Mouse (Mus musculus) limb, embryonic 11.5 days (tissue): ENCODE measurements around the gene Evx2. TPM values are rescaled to one million over a fixed set of nuclear protein-coding genes. Genes with fewer than 3 reads are reported as not detected.
A peak's percentile ranks its signal among the peaks of the same experiment; 100 is the strongest.

Source experiments
- ATAC-seq: fragments of 200-750 bp; cut with Nextera tagmentation; 2 replicates; pipeline ENCODE4 v1.8.0; 2017; ENCODE audit warnings: low read depth; ENCODE audit not compliant: insufficient number of reproducible peaks, low FRiP score, low TSS enrichment
- DNase-seq: peaks from one replicate; pipeline ENCODE4 v3.0.0-alpha.2; 2015; ENCODE audit warnings: low spot score
- H3K27ac ChIP-seq: fragments of 300-500 bp; sonication (generic); replicated peaks from 2 replicates; pipeline ENCODE4 v1.5.1; 2014; ENCODE audit warnings: low read depth, mild to moderate bottlenecking, low read length
- H3K27me3 ChIP-seq: fragments of 300-500 bp; sonication (generic); 2 replicates; pipeline ENCODE4 v1.6.1; 2014; ENCODE audit warnings: mild to moderate bottlenecking, low read length, mixed read lengths; ENCODE audit not compliant: control insufficient read depth, insufficient read depth
- H3K36me3 ChIP-seq: fragments of 300-500 bp; sonication (generic); 2 replicates; pipeline ENCODE4 v1.6.1; 2014; ENCODE audit warnings: mild to moderate bottlenecking, low read length, moderate library complexity, mixed read lengths; ENCODE audit not compliant: control insufficient read depth, insufficient read depth
- H3K4me1 ChIP-seq: fragments of 300-500 bp; sonication (generic); 2 replicates; pipeline ENCODE4 v1.6.1; 2014; ENCODE audit warnings: low read length, mixed read lengths; ENCODE audit not compliant: control insufficient read depth, insufficient read depth
- H3K4me2 ChIP-seq: fragments of 300-500 bp; sonication (generic); 2 replicates; pipeline ENCODE4 v1.6.1; 2014; ENCODE audit warnings: low read depth, mild to moderate bottlenecking, moderate library complexity; ENCODE audit not compliant: severe bottlenecking
- H3K4me3 ChIP-seq: fragments of 300-500 bp; sonication (generic); 2 replicates; pipeline ENCODE4 v1.5.1; 2014; ENCODE audit warnings: low read depth, low read length
- H3K9ac ChIP-seq: fragments of 300-500 bp; sonication (generic); 2 replicates; pipeline ENCODE4 v1.6.1; 2014; ENCODE audit warnings: mild to moderate bottlenecking, low read length
- H3K9me3 ChIP-seq: fragments of 300-500 bp; sonication (generic); 2 replicates; pipeline ENCODE4 v1.6.1; 2016; ENCODE audit warnings: low read length; ENCODE audit not compliant: control insufficient read depth
- WGBS: fragments of 180-500 bp; shearing (Covaris S2); extraction: QIAGEN DNeasy Blood & Tissue Kit; methylation state at CpG from one replicate; pipeline ENCODE4 v1.1.7; 2014; 5-methylcytosine and 5-hydroxymethylcytosine counted together
- polyA plus RNA-seq: library from polyadenylated mRNA; unstranded; fragments of >200 nt; fragmentation: Nextera tagmentation; extraction: Ambion mirVana; gene quantifications from 2 replicates; pipeline ENCODE4 v1.2.1, GENCODE M21; 2014

Gene Evx2
- polyA plus RNA-seq, 1 experiment from 2014 or later: 3.8 TPM

- DNase-seq (no peak), ATAC-seq (peak; percentile 23; the same call in 1 of the 2 replicates)
- Histone ChIP-seq H3K9me3 (no peaks in the 10 kb centered on the region), H3K4me2 (peak overlapping the region; percentile 88), H3K27ac (peak overlapping the region; percentile 84), H3K4me1 (peaks cover 7% of the 10 kb centered on the region; the same call in 1 of the 2 replicates), H3K9ac (peak overlapping the region; percentile 90), H3K36me3 (no peaks in the 10 kb centered on the region), H3K27me3 (peaks cover 45% of the 10 kb centered on the region), H3K4me3 (peak overlapping the region; percentile 63)
- under 1% methylated on average over 62 of the region's 74 CpGs for WGBS
Observed at GRCm38 (mm10) chr2:74668370-74669229, 9.2 kb upstream of the Evx2 start.

GRCm38 (mm10) chr2:74667842-74668357 lies 8.5 kb upstream of the Evx2 start, which contains the start of gene Hoxd13:
Gene Hoxd13, plus strand, starts transcription at chr2:74668310.
- H3K4me2 ChIP-seq: peak within 1 kb of the TSS; percentile 88
- H3K4me1 ChIP-seq: peaks cover 7% of the 10 kb centered on the region; the same call in 1 of the 2 replicates
- under 1% methylated on average over 35 of the region's 51 CpGs for WGBS
- H3K9ac ChIP-seq: peak within 1 kb of the TSS; percentile 90
- no peaks in the 10 kb centered on the region for H3K9me3 ChIP-seq
- ATAC-seq (peak; percentile 78), DNase-seq (peak; percentile 80)
- peak within 1 kb of the TSS; percentile 63 for H3K4me3 ChIP-seq
- H3K27me3 ChIP-seq: peaks cover 51% of the 10 kb centered on the region
- no peaks in the 10 kb centered on the region for H3K36me3 ChIP-seq
- H3K27ac ChIP-seq: peak within 1 kb of the TSS; percentile 84

DNA sequence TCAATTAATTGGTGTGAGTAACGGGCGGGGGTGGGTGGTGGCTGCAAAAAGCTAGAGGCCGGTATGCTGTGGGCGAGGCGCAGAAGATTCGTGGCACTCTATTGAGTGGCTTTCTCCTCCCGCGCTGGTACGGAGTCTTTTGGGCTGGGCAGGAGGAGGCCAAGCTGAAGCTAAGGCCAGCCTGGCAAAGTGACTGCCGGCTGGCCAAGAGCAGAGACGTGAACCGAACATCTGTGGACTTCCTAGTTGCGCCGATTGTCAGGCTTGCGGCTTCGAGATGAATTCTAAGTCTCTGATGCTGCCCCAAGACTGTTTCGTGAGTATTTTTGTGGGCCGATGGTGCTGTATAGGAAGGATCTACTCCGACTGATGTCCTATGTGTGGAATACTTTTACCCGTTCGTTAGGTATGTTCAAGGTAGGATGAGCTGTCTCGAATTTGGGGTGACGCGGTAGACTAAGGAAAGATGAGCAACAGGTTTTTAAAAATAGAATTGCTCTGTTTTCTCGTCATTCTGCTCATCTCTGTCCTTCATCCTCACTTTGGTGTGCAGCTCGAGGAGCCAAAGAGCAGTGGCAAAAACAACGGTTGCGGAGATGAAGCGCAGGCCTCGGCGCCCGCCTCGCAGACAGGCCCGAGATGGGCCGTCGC lies 8.0 kb upstream of the Evx2 start:
- peak overlapping the region; percentile 90 for H3K9ac ChIP-seq
- peak overlapping the region; percentile 63 for H3K4me3 ChIP-seq
- H3K27me3 ChIP-seq: peaks cover 54% of the 10 kb centered on the region
- H3K36me3 ChIP-seq: no peaks in the 10 kb centered on the region
- peak overlapping the region; percentile 88 for H3K4me2 ChIP-seq
- no peaks in the 10 kb centered on the region for H3K9me3 ChIP-seq
- H3K4me1 ChIP-seq: peaks cover 7% of the 10 kb centered on the region; the same call in 1 of the 2 replicates
- H3K27ac ChIP-seq: peak overlapping the region; percentile 1; the same call in 1 of the 2 replicates
- under 1% methylated on average over 36 of the region's 36 CpGs for WGBS
- DNase-seq (peak; percentile 66), ATAC-seq (no peak)

DNA sequence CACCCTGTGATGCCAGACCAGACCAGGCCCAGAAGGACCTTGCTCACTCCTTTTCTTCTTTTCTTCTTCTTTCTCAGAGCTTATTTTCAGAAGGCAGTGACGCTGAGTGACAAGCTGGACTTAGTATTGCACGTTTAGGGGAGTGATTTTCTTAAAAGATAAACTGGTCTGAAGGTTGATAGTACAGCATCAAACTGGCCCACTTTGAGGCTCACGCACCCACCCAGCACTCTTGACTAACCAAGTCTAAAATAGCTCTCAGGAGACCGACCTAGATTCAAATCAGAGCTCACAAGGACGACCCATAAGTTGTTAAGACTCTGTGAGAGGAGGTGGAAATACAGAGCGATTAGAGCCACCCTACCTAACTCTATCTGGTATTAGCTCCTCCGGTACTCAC lies 7.1 kb upstream of the Evx2 start:
- Histone ChIP-seq H3K27me3 (peaks cover 56% of the 10 kb centered on the region), H3K9ac (peak overlapping the region; percentile 41), H3K4me1 (0 out of 2 replicates have a peak, but pooled peaks cover 3% of the 10 kb centered on the region), H3K4me3 (peak overlapping the region; percentile 10; the same call in 1 of the 2 replicates), H3K27ac (no peak overlapping the region), H3K9me3 (no peaks in the 10 kb centered on the region), H3K36me3 (no peaks in the 10 kb centered on the region), H3K4me2 (peak overlapping the region; percentile 18)
- ATAC-seq: no peak
- 2% methylated on average over 7 of the region's 7 CpGs for WGBS
- DNase-seq: peak; percentile 38

GRCm38 (mm10) chr2:74663291-74663925 lies 4.1 kb upstream of the Evx2 start:
- H3K27me3 ChIP-seq: peaks cover 56% of the 10 kb centered on the region
- H3K4me1 ChIP-seq: 0 out of 2 replicates have a peak, but pooled peaks cover 6% of the 10 kb centered on the region
- no peaks in the 10 kb centered on the region for H3K9me3 ChIP-seq
- no peak overlapping the region for H3K27ac ChIP-seq
- H3K9ac ChIP-seq: no peak overlapping the region; the same call in 1 of the 2 replicates
- no peak for ATAC-seq
- peak; percentile 86 for DNase-seq
- H3K4me2 ChIP-seq: peak overlapping the region; percentile 27; the same call in 1 of the 2 replicates
- no peak overlapping the region for H3K4me3 ChIP-seq
- no peaks in the 10 kb centered on the region for H3K36me3 ChIP-seq
- WGBS: 4% methylated on average over 18 of the region's 18 CpGs

- Histone ChIP-seq H3K4me2 (peak overlapping the region; percentile 23), H3K4me3 (0 out of 2 replicates have a peak overlapping the region, but pooled peaks have one; percentile 14), H3K9ac (no peak overlapping the region; the same call in 1 of the 2 replicates), H3K36me3 (no peaks in the 10 kb centered on the region), H3K27me3 (peaks cover 59% of the 10 kb centered on the region), H3K4me1 (peaks cover 6% of the 10 kb centered on the region; the same call in 1 of the 2 replicates), H3K27ac (no peak overlapping the region), H3K9me3 (no peaks in the 10 kb centered on the region)
- peak; percentile 66 for ATAC-seq
- WGBS: under 1% methylated on average over 14 of the region's 14 CpGs
- peak; percentile 89 for DNase-seq
Observed at GRCm38 (mm10) chr2:74661685-74662084, 2.3 kb upstream of the Evx2 start.

GRCm38 (mm10) chr2:74660421-74661375 lies 1.3 kb upstream of the Evx2 start:
- Histone ChIP-seq H3K4me1 (peaks cover 12% of the 10 kb centered on the region), H3K36me3 (no peaks in the 10 kb centered on the region), H3K4me3 (peak overlapping the region; percentile 38), H3K9ac (peak overlapping the region; percentile 54), H3K27me3 (peaks cover 61% of the 10 kb centered on the region), H3K27ac (peak overlapping the region; percentile 40; the same call in 1 of the 2 replicates), H3K9me3 (no peaks in the 10 kb centered on the region), H3K4me2 (peak overlapping the region; percentile 34)
- WGBS: 1% methylated on average over 30 of the region's 30 CpGs
- ATAC-seq: no peak
- DNase-seq: peak; percentile 60
